Mouse (Mus musculus): ENCODE data around the gene Timeless. TPM values are rescaled to one million over a fixed set of nuclear protein-coding genes. Genes with fewer than 3 reads are reported as not detected.

Gene Timeless
- total RNA-seq, 1 experiment from 2014 or later, result 60.3 TPM

Other genes with a start within 250 kb of the Timeless start
- not detected in 2 replicates for gene Hsd17b6, start 224.5 kb upstream of the Timeless start, total RNA-seq (2017)
- gene Prim1, start 216.9 kb upstream of the Timeless start, total RNA-seq (2017), result 108 and 113 TPM in 2 replicates
- 2,160 and 2,701 TPM in 2 replicates for gene Naca, start 196.5 kb upstream of the Timeless start, total RNA-seq (2017)
- 249 and 336 TPM in 2 replicates for gene Ptges3, start 173.1 kb upstream of the Timeless start, total RNA-seq (2017)
- gene Atp5b, start 148.8 kb upstream of the Timeless start, total RNA-seq (2017), result 1,271 and 2,840 TPM in 2 replicates
- gene Baz2a, start 140.5 kb upstream of the Timeless start, total RNA-seq (2017), result 17.8 and 23.1 TPM in 2 replicates
- 6.9 and 9.3 TPM in 2 replicates for gene Rbms2, start 51.8 kb upstream of the Timeless start, total RNA-seq (2017)
- 0.38 and 0.79 TPM in 2 replicates for gene Gls2, start 37.6 kb upstream of the Timeless start, total RNA-seq (2017)
- gene Spryd4, start 20.3 kb upstream of the Timeless start, total RNA-seq (2017), result 10.3 and 11.9 TPM in 2 replicates
- gene Mip, start 6.2 kb upstream of the Timeless start, total RNA-seq (2017), result 0.69 TPM in 1 of 2 replicates, not detected in the other
- 0.19 TPM in 1 of 2 replicates, not detected in the other for gene Apon, start 22.0 kb downstream of the Timeless start, total RNA-seq (2017)
- gene Apof, start 36.6 kb downstream of the Timeless start, total RNA-seq (2017), result not detected in 2 replicates
- gene Stat2, start 38.5 kb downstream of the Timeless start, total RNA-seq (2017), result 12.3 and 18.1 TPM in 2 replicates
- gene Il23a, start 66.7 kb downstream of the Timeless start, total RNA-seq (2017), result 1.1 TPM in 1 of 2 replicates, not detected in the other
- 12.7 and 16.9 TPM in 2 replicates for gene Pan2, start 71.3 kb downstream of the Timeless start, total RNA-seq (2017)
- 106 and 135 TPM in 2 replicates for gene Cnpy2, start 90.4 kb downstream of the Timeless start, total RNA-seq (2017)
- gene Cs, start 105.7 kb downstream of the Timeless start, total RNA-seq (2017), result 69.8 and 79.5 TPM in 2 replicates
- gene Coq10a, start 136.9 kb downstream of the Timeless start, total RNA-seq (2017), result 8.1 and 8.7 TPM in 2 replicates
- gene Ankrd52, start 145.1 kb downstream of the Timeless start, total RNA-seq (2017), result 8.9 and 12.1 TPM in 2 replicates
- gene Slc39a5, start 169.2 kb downstream of the Timeless start, total RNA-seq (2017), result not detected in 2 replicates
- 57.0 and 106 TPM in 2 replicates for gene Nabp2, start 179.4 kb downstream of the Timeless start, total RNA-seq (2017)
- gene Rnf41, start 179.6 kb downstream of the Timeless start, total RNA-seq (2017), result 18.4 and 20.7 TPM in 2 replicates
- gene Smarcc2, start 227.2 kb downstream of the Timeless start, total RNA-seq (2017), result 83.2 and 92.7 TPM in 2 replicates

Measured in hematopoietic stem cell, adult 5-6 weeks (primary cell).